Mouse (Mus musculus) neural tube, embryonic 11.5 days (tissue): ENCODE results near the gene Acpp. TPM values are rescaled to one million over a fixed set of nuclear protein-coding genes. Genes with fewer than 3 reads are reported as not detected.
A peak's percentile ranks its signal among the peaks of the same experiment; 100 is the strongest.

Experiments used
- ATAC-seq: fragments of 200-750 bp; cut with Nextera tagmentation; 2 replicates; pipeline ENCODE4 v1.8.0; 2017; ENCODE audit warnings: moderate number of reproducible peaks, mild to moderate bottlenecking, moderate TSS enrichment, moderate library complexity; ENCODE audit not compliant: insufficient read depth, low FRiP score, low TSS enrichment
- DNase-seq: peaks from one replicate; pipeline ENCODE4 v3.0.0-alpha.2; 2015; ENCODE audit warnings: low spot score
- H3K27ac ChIP-seq: fragments of 300-500 bp; sonication (generic); 2 replicates; pipeline ENCODE4 v1.5.1; 2014; ENCODE audit warnings: low read depth, mild to moderate bottlenecking, low read length
- H3K27me3 ChIP-seq: fragments of 300-500 bp; sonication (generic); 2 replicates; pipeline ENCODE4 v1.6.1; 2014; ENCODE audit warnings: mild to moderate bottlenecking, low read length, mixed read lengths; ENCODE audit not compliant: control insufficient read depth, insufficient read depth
- H3K36me3 ChIP-seq: fragments of 300-500 bp; sonication (generic); 2 replicates; pipeline ENCODE4 v1.6.1; 2014; ENCODE audit warnings: mild to moderate bottlenecking, low read length, moderate library complexity, mixed read lengths; ENCODE audit not compliant: control insufficient read depth, insufficient read depth
- H3K4me1 ChIP-seq: fragments of 300-500 bp; sonication (generic); 2 replicates; pipeline ENCODE4 v1.6.1; 2014; ENCODE audit warnings: low read length, mixed read lengths; ENCODE audit not compliant: control insufficient read depth, insufficient read depth
- H3K4me2 ChIP-seq: fragments of 300-500 bp; sonication (generic); 2 replicates; pipeline ENCODE4 v1.6.1; 2014; ENCODE audit warnings: low read depth, mild to moderate bottlenecking, moderate library complexity
- H3K4me3 ChIP-seq: fragments of 300-500 bp; sonication (generic); 2 replicates; pipeline ENCODE4 v1.5.1; 2014; ENCODE audit warnings: low read depth, low read length
- H3K9ac ChIP-seq: fragments of 300-500 bp; sonication (generic); 2 replicates; pipeline ENCODE4 v1.6.1; 2014; ENCODE audit warnings: mild to moderate bottlenecking, low read length
- H3K9me3 ChIP-seq: fragments of 300-500 bp; sonication (generic); 2 replicates; pipeline ENCODE4 v1.6.1; 2016; ENCODE audit warnings: low read length; ENCODE audit not compliant: control insufficient read depth
- WGBS: fragments of 180-500 bp; shearing (Covaris S2); extraction: QIAGEN DNeasy Blood & Tissue Kit; methylation state at CpG from one replicate; pipeline ENCODE4 v1.1.7; 2014; 5-methylcytosine and 5-hydroxymethylcytosine counted together
- polyA plus RNA-seq: library from polyadenylated mRNA; unstranded; fragments of >200 nt; fragmentation: Nextera tagmentation; extraction: Ambion mirVana; gene quantifications from 2 replicates; pipeline ENCODE4 v1.2.1, GENCODE M21; 2014

Gene Acpp
- polyA plus RNA-seq, 1 experiment from 2014 or later: 0.45 TPM

DNA sequence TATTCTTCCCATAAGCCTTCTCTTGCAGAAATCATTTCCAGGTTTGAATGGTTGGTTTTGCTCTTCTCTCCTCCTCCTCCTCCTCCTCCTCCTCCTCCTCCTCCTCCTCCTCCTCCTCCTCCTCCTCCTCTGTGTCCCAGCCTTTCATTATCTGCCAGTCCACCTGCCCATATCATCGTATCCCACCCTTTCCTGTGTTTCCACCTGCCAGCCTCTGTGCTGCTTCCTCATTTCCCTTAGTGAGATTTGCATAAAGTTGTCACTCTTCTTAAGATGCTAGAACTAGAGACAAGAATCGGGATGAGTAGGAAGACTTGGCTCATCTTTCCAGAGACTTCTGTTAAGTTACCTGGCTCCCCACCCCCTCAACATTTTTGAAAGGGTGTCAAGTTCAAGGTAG lies 73.0 kb downstream of the Acpp start:
- ATAC-seq (no peak), DNase-seq (no peak)
- H3K9me3 ChIP-seq: no peaks in the 10 kb centered on the region
- no peaks in the 10 kb centered on the region for H3K36me3 ChIP-seq
- 77% methylated on average over 2 of the region's 2 CpGs for WGBS
- 0 out of 2 replicates have a peak, but pooled peaks cover 2% of the 10 kb centered on the region for H3K4me1 ChIP-seq
- no peak overlapping the region for H3K4me2 ChIP-seq
- H3K27me3 ChIP-seq: no peaks in the 10 kb centered on the region
- no peak overlapping the region for H3K4me3 ChIP-seq
- H3K27ac ChIP-seq: no peak overlapping the region
- H3K9ac ChIP-seq: no peak overlapping the region

GRCm38 (mm10) chr9:104262823-104263352 lies 74.7 kb downstream of the Acpp start, which contains the start of gene Dnajc13:
Dnajc13 (minus strand) TSS chr9:104262930.
- no peaks in the 10 kb centered on the region for H3K36me3 ChIP-seq
- peak; percentile 97 for ATAC-seq
- no peaks in the 10 kb centered on the region for H3K27me3 ChIP-seq
- H3K9ac ChIP-seq: peak within 1 kb of the TSS; percentile 87
- WGBS: under 1% methylated on average over 58 of the region's 60 CpGs
- peak within 1 kb of the TSS; percentile 81 for H3K27ac ChIP-seq
- peak within 1 kb of the TSS; percentile 94 for H3K4me3 ChIP-seq
- H3K4me2 ChIP-seq: peak within 1 kb of the TSS; percentile 66
- H3K4me1 ChIP-seq: 0 out of 2 replicates have a peak, but pooled peaks cover 2% of the 10 kb centered on the region
- peak; percentile 98 for DNase-seq
- no peaks in the 10 kb centered on the region for H3K9me3 ChIP-seq

GRCm38 (mm10) chr9:104262016-104262762 lies 75.4 kb downstream of the Acpp start:
- H3K27me3 ChIP-seq: no peaks in the 10 kb centered on the region
- no peaks in the 10 kb centered on the region for H3K36me3 ChIP-seq
- H3K9me3 ChIP-seq: no peaks in the 10 kb centered on the region
- ATAC-seq (peak; percentile 65), DNase-seq (no peak)
- peak overlapping the region; percentile 66 for H3K4me2 ChIP-seq
- H3K27ac ChIP-seq: peak overlapping the region; percentile 81
- peak overlapping the region; percentile 87 for H3K9ac ChIP-seq
- WGBS: under 1% methylated on average over 38 of the region's 46 CpGs
- peak overlapping the region; percentile 94 for H3K4me3 ChIP-seq
- H3K4me1 ChIP-seq: 0 out of 2 replicates have a peak, but pooled peaks cover 2% of the 10 kb centered on the region

- Histone ChIP-seq H3K27ac (no peak overlapping the region), H3K4me2 (no peak overlapping the region), H3K27me3 (no peaks in the 10 kb centered on the region), H3K9me3 (no peaks in the 10 kb centered on the region), H3K9ac (no peak overlapping the region), H3K36me3 (no peaks in the 10 kb centered on the region), H3K4me3 (no peak overlapping the region), H3K4me1 (0 out of 2 replicates have a peak, but pooled peaks cover 2% of the 10 kb centered on the region)
- ATAC-seq (no peak), DNase-seq (no peak)
- WGBS: 36% methylated on average over 4 of the region's 4 CpGs
Observed at GRCm38 (mm10) chr9:104260306-104260705, 77.2 kb downstream of the Acpp start.

GRCm38 (mm10) chr9:104256085-104256484 lies 81.5 kb downstream of the Acpp start:
- H3K4me1 ChIP-seq: no peaks in the 10 kb centered on the region
- ATAC-seq (no peak), DNase-seq (no peak)
- no peaks in the 10 kb centered on the region for H3K36me3 ChIP-seq
- H3K9me3 ChIP-seq: no peaks in the 10 kb centered on the region
- H3K4me3 ChIP-seq: no peak overlapping the region
- H3K27ac ChIP-seq: no peak overlapping the region
- no peak overlapping the region for H3K4me2 ChIP-seq
- H3K27me3 ChIP-seq: no peaks in the 10 kb centered on the region
- 85% methylated on average over 2 of the region's 2 CpGs for WGBS
- no peak overlapping the region for H3K9ac ChIP-seq

DNA sequence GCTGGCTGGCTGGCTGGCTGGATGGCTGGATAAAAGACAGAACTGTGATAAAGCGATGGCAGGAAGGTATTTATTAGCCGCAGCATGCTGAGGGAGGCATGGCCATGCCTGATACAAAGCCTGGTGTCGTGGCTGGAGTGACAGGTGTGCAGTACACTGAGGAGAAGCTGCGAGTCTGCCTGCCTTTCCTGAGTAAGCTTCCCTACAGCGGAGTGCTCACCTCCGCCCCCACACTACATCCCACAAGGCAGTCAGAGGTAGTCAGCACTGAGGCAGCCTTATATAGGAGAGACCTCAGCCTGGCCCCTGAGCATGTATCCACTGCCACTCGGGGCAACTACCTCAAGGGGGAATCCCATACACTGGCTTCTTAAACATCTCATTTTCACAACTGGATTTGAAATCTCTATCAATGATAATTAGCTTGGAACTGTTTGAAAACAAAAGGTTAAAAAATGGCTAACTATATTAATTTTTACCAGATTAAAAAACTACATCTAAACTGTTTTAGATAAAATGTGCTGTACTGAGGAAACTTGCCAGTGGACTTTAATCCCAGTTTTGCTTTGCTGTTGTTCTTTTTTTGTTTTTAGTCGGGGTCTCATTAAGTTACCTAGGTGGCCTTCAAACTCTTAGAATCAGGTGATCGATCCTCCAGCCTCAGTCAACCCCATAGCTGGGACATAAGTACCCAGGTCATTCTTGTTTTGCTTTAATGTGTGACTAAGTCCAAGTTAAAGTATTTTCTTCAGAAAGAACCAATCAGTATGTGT lies 83.0 kb downstream of the Acpp start:
- Histone ChIP-seq H3K4me2 (no peak overlapping the region), H3K4me1 (no peaks in the 10 kb centered on the region), H3K27ac (no peak overlapping the region), H3K9ac (no peak overlapping the region), H3K36me3 (no peaks in the 10 kb centered on the region), H3K4me3 (no peak overlapping the region), H3K9me3 (no peaks in the 10 kb centered on the region), H3K27me3 (no peaks in the 10 kb centered on the region)
- 68% methylated on average over 9 of the region's 9 CpGs for WGBS
- no peak for DNase-seq
- ATAC-seq: no peak

GRCm38 (mm10) chr9:104252637-104253036 lies 84.9 kb downstream of the Acpp start:
- Histone ChIP-seq H3K27ac (no peak overlapping the region), H3K9ac (no peak overlapping the region), H3K36me3 (no peaks in the 10 kb centered on the region), H3K4me3 (no peak overlapping the region), H3K27me3 (no peaks in the 10 kb centered on the region), H3K4me2 (no peak overlapping the region), H3K4me1 (no peaks in the 10 kb centered on the region), H3K9me3 (no peaks in the 10 kb centered on the region)
- ATAC-seq (no peak), DNase-seq (no peak)
- 92% methylated on average over 3 of the region's 3 CpGs for WGBS

- no peak overlapping the region for H3K27ac ChIP-seq
- no peak overlapping the region for H3K4me3 ChIP-seq
- no peak for DNase-seq
- 78% methylated on average over 4 of the region's 4 CpGs for WGBS
- no peak overlapping the region for H3K9ac ChIP-seq
- ATAC-seq: no peak
- H3K4me1 ChIP-seq: no peaks in the 10 kb centered on the region
- no peak overlapping the region for H3K4me2 ChIP-seq
- no peaks in the 10 kb centered on the region for H3K36me3 ChIP-seq
- H3K27me3 ChIP-seq: no peaks in the 10 kb centered on the region
- no peaks in the 10 kb centered on the region for H3K9me3 ChIP-seq
Observed at GRCm38 (mm10) chr9:104251687-104252086, 85.9 kb downstream of the Acpp start.
